Mouse (Mus musculus) megakaryocyte-erythroid progenitor cell, adult 5-6 weeks (primary cell): ENCODE measurements around the gene Itga5. TPM values are rescaled to one million over a fixed set of nuclear protein-coding genes. Genes with fewer than 3 reads are reported as not detected.
"Not testable (repeated sequence)": the region's sequence is repeated elsewhere in the genome, so short reads cannot be mapped to it uniquely, and the experiment has no call there.

Experiments used
- ATAC-seq: replicated peaks from 2 replicates; pipeline ENCODE4 v1.8.0; 2016; ENCODE audit warnings: mild to moderate bottlenecking, inconsistent platforms; ENCODE audit not compliant: severe bottlenecking, poor library complexity, low FRiP score, low TSS enrichment
- total RNA-seq, 2 experiments: library from RNA; stranded (forward) in 1 of 2; stranded (reverse) in 1 of 2; fragments of 200-1000, 215-1000 nt in 1 of 2; fragments of >200 nt in 1 of 2; fragmentation: Nextera tagmentation in 1 of 2; gene quantifications; 2 replicates each; pipeline ENCODE4 v1.2.3; 2014 to 2017

Itga5 gene
- total RNA-seq (2014; fragmentation: Nextera tagmentation) (51.5 and 56.4 TPM in 2 replicates), total RNA-seq (2017) (11.5 and 11.8 TPM in 2 replicates)

DNA sequence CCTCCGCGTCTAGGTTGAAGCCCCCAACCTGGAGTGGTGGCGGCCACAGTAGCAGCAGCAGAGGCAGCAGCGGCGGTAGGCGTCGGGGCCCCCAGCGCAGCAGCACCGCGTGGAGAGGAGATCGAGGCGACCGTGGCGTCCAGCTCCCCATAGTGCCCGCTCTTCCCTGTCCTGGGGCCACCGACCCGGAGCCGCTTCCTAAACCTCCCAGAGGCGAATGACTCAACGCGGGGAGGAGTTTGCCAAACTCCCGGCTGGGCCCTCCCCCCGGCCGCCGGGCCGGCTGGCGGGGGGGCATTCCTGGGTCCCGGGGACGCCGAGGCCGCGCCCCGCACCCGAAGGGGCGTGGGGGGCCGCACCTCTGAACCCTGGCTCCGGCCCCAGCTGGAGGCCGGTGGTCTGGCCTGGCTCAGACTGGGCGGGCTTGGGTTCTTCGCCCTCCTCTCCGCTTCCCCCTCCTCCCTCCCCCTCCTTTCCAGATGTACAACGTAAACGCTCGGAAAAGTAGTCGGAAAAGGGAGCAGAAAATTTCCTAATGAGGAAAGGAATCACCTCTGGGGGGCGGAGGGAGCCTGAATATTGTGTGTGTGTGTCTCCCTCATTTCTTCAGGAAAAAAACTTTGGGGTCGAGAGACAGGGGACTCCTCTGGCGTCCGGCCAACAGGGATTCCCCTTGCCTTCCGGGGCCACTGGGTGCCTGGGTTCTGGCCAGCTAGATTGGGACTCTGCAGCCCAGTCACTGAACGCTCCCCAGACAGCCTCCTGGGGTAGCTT is at the start of gene Itga5:
Gene Itga5 (minus strand): TSS at position 388 of the 774 bp plus-strand sequence.
- ATAC-seq = no peak

DNA sequence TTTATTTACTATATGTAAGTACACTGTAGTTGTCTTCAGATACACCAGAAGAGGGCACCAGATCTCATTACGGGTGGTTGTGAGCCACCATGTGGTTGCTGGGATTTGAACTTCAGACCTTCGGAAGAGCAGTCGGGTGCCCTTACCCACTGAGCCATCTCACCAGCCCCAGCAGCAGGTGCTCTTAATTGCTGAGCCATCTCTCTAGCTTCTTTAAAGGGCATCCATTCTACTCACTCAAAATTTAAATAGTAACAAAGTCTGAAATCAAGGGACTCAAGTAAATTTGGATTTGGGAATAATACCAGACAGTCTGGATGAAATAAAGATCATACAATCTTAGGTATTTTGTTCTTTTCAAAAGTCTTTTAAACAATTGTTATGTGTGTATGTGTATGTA is 39.0 kb upstream of the Itga5 start:
- not testable (repeated sequence) for ATAC-seq

DNA sequence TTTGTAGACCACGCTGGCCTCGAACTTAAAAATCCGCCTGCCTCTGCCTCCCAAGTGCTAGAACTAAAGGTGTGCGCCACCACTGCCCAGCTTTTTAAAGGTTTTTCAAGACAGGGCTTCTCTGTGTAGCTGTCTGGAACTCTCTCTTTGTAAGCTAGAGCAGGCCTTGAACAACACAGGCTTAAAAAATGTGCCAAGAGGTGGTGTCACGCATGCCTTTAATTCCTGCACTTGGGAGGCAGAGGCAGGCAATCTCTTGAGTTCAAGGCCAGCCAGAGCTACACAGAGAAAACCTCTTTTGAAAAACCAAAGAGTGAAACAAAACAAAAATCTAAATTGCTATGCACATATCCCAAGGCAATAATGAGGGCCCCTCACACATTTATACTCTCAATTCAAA is 34.8 kb upstream of the Itga5 start:
- no peak for ATAC-seq

DNA sequence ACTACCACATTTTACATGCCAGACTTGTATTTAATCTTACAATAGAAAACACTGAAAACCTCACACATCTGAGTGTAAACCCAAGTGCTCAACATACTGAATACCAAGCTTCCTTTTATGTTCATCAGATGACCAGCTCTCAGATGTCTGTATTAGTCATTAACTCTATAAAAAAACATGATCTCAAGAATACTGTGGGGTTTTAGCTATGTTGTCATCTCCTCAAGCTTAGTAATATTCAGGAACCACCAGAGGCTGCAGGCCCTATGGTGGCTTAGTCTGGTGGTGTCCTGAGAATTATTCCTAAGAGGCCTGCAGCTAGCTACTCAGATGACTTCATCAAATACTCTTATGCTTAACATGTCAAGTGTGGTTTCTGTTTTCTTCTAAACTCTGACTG is 27.0 kb upstream of the Itga5 start:
- no peak for ATAC-seq

DNA sequence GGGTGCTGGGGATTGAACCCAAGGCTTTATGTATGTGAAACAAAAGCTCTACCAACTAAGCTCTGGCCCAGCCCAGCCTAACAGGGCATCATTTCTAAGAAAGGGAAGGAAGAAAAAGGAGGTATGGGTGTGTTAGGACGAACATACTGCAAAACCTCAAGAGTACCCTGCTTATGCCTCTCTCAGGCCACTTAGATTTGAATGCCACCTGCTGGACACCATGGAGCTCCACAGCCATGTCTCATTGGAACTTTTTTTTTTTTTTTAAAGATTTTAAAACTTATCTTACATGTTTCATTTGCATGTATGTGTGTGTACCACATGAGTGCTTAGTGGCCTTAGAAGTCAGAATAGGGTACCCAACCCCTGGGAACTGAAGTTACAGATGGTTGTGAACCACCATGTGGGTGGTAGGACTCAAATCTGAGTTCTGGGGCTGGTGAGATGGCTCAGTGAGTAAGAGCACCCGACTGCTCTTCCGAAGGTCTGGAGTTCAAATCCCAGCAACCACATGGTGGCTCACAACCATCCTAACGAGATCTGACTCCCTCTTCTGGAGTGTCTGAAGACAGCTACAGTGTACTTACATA is 22.1 kb upstream of the Itga5 start:
- ATAC-seq = peak; percentile 85

DNA sequence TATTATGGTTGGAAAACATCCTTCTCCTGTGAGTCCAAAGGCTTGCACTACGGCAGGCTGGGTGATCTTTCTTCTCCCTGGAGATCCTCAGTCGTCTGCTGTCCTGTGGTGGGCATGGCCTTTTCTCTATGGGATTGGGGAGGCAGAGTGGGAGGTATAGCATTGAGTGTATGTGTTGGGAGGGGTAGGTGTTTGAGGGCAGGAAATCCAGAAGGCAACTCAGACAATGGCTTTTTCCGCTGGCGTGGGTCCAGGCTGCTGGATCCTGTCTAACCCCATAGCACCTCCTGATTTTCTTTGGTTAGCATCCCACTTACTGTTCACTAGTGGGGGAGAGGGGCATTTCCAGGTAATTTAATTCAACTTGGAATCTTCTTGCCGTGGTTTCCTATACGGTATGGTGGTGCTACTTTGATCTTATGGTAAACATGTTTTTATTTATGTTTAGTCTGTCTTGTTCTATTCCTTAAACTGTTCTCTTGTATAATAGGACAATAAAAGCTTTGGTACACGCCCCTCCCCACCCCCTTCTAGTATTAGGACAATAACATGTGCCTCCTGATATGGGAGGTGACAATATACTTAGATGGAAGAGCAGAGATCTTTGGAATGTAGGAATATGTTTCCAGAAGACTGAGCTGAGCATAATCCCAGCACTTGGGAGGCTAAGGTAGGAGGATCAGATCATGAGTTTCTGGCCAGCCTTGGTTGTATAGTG is 17.4 kb upstream of the Itga5 start:
- no peak for ATAC-seq

DNA sequence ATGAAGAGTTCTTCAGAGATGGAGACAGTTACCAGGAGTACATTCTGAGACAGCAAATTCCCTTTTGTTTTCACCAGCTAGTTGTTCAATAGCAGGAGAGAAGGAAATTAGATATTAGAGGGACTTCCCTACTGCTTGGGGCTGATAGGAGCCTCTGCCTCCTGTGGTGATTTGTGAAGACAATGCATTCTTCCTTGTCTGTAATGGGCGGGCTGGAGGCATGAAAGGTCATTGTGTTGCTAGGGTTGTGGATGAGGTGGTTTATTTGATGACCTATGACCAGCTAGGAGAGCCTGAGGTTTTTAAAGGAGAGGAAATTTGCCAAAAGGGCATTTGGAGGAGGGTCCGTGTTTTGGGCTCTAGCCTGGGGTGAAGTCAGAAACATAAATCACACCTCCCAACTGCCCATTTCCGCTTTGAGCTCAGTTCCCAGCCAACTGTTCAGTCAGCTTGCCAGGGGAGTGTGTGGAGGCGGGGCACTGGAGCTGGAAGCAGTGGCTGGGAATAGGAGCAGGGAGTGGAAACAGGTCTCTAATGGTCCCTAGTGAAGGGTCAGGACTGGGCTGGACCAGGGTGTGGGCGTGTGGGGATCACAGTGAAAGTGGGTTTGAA is 16.3 kb upstream of the Itga5 start:
- ATAC-seq = no peak

DNA sequence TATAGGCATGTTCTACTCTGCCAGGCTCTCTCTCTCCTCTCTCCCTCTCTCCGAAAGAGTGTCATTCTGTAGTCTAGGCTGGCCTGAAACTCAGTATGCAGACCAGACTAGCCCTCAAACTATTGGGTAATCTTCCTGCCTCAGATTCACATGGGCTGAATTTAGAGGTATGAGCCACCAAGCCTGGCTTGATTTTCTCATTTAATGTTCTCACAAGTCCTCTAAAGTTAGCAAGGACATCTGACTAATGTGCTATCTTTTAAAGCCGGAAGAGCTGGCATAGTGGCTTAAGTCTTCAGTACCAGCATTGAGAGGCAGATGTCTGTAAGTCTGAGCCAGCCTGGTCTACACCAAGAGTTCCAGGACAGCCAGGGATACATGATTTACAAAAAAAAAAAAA is 15.5 kb upstream of the Itga5 start:
- no peak for ATAC-seq

DNA sequence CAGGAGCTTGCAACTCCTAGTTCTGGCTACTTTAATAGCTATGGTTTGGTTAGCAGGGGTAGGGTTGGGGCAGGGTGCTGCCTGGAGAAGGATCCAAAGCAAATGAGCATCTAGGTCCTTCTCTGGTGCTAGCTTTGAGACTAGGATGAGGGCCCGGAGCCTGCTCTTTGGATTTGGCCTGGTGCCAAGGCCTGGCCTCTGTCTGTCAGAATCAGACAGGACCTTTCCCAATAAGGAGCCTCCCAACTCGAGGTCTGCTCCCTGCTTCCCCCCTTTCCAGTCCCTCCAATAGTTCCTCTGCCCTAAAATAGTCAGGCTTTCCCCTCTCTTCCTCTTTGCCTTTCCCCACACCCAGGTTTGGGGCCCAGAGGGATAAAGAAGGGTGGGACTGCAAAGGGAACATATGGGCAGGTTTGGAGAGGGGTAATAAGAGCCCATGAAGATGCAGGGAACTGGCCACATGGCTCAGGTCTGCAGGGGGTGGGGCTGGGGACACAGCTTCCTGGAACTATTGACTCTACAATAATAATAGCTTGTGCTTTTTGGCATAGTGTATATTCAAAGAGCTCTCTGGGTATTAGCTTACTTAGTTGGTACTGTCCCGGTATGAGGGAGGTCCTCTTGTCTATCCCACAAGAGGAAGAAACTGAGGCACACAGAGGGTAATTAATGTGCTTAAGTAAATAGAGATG is 12.2 kb upstream of the Itga5 start:
- no peak for ATAC-seq

DNA sequence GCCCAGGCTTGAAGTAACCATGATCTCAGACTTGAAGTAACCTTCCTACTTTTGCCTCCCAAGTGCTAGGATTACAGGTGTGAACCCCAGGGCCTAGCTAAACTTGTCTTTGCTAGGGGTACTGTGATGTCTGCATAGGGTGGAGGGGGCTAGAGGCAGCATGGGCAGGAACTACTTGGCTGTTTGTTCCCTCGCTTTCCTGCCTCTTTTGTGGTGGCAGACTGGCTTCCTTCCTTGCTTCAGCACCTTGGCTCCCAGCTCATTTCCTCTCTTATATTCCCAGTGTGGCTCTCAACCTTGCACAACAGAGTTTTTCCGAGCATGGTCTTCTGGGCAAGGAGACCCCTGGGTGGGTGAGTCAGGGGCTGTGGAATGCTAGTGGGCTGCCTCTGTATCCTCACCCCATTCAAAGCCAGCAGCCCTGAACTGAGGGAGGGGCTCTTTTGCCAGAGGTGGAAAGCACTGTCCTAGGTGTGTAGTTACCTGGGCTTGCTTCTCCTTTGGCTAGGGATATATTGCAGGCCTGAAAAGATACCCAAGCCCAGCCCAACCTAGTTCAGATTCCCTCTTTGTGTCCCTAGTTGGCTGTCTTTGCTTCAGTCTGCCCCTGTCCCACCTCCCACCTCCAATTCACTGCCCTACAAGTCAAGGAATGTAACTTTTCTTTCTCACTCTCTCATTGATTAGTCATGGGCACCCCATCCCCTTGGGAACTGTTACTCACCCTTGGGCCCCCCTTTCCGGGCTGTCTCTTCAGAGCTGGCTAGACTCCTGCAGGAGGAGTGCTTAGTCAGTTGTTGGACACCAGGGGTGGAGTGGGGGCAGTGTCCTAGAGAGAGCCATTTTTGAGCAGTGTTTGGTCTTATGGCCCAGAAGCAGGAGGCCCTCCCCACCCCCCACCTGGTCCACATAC is 11.4 kb upstream of the Itga5 start:
- no peak for ATAC-seq

DNA sequence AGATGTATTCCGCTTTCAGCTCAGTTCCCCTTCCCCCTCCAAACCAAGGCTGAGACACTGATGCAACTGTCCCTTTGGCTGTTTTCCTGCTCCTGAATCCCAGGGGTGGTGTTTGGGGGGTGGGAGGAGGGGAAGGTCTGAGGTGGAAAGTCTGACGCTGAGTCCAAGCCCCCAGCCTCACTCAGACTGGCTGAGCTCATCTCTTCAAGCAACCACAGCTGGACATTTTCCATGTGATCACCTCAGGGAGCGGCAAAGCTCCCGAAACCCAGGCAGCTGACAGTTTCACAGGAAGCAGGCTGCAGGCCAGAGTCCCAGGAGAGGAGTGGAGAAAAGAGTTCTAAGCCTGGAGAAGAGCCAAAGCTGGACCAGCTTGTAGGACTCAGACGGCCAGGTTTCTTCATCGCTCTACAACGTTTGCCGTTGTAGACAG is 10.3 kb upstream of the Itga5 start:
- no peak for ATAC-seq

DNA sequence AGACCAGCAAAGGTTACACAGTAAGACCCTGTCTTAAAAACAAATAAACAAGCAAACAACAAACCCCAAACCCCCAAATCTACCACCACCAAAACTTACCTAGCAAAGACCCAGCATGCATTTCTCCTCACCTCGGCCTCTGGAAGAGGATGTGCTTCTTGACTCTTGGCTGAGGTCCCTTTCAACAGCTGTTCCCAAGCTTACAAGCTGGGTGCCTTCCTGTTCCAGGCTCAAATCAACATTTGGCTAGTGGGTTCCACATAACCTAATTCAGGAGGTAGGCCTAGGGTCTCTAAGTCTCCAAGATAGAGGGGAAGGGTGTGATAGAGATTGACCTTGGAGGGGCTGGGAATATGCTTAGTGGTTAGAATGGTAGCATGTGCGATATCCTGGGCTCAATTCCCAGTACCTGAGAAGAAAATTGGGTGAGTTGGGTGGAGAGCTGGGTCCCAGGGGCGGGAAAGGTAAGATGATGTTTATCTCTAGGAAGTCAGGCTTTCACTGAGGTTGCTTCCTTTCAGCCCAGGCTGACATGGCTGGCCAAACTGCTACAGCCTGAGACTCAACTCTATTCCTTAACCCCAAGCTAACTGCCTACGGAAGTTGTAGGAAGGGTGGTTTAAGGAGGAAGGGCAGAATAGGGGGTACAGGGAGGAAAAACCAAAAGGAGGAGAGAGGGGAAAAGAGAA is 8.7 kb upstream of the Itga5 start:
- ATAC-seq = no peak

DNA sequence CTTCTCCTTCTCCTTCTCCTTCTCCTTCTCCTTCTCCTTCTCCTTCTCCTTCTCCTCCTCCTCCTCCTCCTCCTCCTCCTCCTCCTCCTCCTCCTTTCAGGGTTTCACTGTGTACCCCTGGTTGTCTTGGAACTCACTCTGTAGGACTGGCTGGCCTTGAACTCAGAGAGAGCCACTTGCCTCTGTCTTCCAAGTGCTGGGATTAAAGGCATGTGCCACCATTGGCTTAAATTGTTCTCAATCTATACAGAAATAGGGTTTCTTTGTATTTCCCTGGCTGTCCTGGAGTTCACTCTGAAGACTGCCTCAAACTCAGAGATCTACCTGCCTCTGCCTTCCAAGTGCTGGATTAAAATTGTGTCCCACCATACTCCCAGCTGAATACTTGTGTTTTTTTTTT is 5.9 kb upstream of the Itga5 start:
- no peak for ATAC-seq

DNA sequence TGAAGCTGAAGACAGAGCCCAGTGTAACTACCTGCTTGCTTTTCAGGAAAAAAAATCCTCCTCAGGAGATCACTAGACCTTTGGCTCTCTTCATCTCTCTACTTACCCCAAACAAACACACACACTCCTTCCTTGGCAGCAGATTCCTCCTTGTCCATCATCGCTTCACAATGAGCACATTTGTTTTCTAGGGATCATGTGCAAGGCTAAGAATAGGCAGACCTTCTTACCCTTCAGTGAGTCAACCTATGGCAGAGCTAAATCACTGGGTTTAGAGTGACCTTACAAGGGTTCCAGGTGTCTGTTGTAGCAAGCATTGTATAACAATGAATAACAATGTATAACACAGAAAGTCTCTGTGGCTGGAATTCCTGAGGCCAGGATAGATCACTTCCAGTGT is 5.2 kb upstream of the Itga5 start:
- no peak for ATAC-seq

DNA sequence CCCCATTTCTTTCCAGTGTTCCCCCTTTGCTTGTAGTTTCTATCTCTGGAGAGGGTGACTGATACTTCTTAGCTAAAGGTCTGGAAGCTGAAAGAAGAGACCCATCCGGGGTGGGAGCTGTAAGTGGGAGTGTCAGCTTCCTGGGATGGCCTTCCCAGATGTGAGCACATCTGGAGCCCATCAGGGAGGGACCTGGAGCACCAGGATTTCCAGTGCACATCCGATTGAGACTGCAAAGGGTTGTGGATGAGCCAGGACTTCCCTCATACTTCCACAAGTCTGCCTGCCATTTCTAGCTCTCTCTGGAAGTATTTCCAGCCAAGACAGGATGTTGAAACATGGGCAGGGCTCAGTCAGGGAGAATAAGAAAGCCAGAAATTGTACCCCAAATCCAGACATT is 4.6 kb upstream of the Itga5 start:
- ATAC-seq = no peak

DNA sequence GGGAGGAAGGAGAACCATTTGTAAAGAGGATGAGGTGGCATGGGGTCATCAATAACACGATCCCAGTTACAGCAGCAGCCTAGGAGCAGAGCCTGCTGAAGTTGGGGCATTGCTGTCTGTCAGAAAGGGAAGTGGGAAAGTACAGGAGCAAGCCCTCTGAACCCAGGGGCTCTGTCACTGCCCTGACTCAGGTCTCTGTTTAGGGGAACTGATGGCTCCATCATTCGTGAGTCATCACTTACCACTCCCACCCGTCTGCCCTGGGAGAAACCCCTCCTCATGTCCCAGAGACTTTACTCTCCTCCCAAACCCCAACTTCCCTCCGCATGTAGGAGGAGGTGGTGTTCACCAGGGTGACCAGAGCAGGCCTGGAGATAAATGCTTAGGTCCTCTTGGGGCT is 3.9 kb upstream of the Itga5 start:
- ATAC-seq = no peak

DNA sequence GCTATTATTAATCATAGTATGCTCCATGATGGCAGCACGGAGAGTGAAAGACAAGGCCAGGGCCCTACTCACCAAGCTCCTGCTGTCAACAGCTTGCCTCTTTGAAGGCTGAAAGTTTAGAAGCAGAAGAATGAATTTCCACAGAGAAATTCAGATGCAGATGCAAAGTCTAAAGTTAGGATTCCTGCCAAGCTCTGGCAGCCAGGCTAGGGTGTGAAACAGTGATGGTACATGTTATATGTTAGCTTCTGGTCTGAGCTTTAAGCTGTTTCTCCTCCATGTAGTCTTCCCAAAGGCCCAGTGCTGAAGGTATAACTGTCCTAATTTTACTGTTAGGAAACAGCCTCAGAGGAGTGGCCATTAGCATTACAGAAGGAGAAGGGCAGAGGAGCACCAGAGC is 2.6 kb upstream of the Itga5 start:
- no peak for ATAC-seq
